Mouse (Mus musculus) embryonic facial prominence, embryonic 10.5 days (tissue): Measurements from ENCODE around the gene Asb8. TPM values are rescaled to one million over a fixed set of nuclear protein-coding genes. Genes with fewer than 3 reads are reported as not detected.

ENCODE experiments used
- DNase-seq: peaks from one replicate; pipeline ENCODE4 v3.0.0-alpha.2; 2017; ENCODE audit warnings: low spot score
- H3K27ac ChIP-seq: fragments of 300-500 bp; sonication (generic); replicated peaks from 2 replicates; pipeline ENCODE4 v1.5.1; 2016; ENCODE audit warnings: mild to moderate bottlenecking
- H3K27me3 ChIP-seq: fragments of 300-500 bp; sonication (generic); replicated peaks from 2 replicates; pipeline ENCODE4 v1.6.1; 2016; ENCODE audit warnings: low read depth, mild to moderate bottlenecking; ENCODE audit not compliant: poor library complexity, severe bottlenecking
- H3K36me3 ChIP-seq: fragments of 300-500 bp; sonication (generic); replicated peaks from 2 replicates; pipeline ENCODE4 v1.6.1; 2016; ENCODE audit warnings: mild to moderate bottlenecking, moderate library complexity
- H3K4me1 ChIP-seq: fragments of 300-500 bp; sonication (generic); 2 replicates; pipeline ENCODE4 v1.6.1; 2016
- H3K4me3 ChIP-seq: fragments of 300-500 bp; sonication (generic); 2 replicates; pipeline ENCODE4 v1.5.1; 2016; ENCODE audit warnings: mild to moderate bottlenecking, moderate library complexity
- H3K9me3 ChIP-seq: fragments of 300-500 bp; sonication (generic); 2 replicates; pipeline ENCODE4 v1.6.1; 2016; ENCODE audit warnings: mild to moderate bottlenecking
- WGBS: fragments of 180-500 bp; shearing (Covaris S2); methylation state at CpG from one replicate; pipeline ENCODE4 v1.1.7; 2016; 5-methylcytosine and 5-hydroxymethylcytosine counted together
- polyA plus RNA-seq: library from polyadenylated mRNA; unstranded; fragments of >200 nt; fragmentation: Nextera tagmentation; extraction: Ambion mirVana; gene quantifications from 2 replicates; pipeline ENCODE4 v1.2.1, GENCODE M21; 2016

Gene Asb8
- polyA plus RNA-seq, 1 experiment from 2014 or later: 43.2 TPM

DNA sequence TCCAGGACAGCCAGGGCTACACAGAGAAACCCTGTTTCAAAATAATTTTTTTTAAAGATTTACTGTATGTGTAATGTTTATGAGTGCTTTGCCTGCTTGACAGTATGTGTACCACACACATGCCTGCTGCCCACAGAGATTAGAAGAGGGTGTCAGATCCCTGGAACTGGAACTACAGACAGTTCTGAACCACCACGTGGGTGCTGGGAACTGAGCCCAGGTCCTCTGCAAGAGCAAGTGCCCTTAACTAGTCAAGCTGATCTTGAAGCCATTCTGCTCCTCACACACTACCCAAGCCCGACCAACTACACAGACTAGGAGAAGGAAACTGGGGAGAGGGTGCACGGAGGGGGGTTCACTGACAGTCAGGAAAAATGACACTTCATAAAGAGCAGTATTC is 32.0 kb downstream of the Asb8 start:
- Histone ChIP-seq H3K27me3 (no peaks in the 10 kb centered on the region), H3K4me1 (peaks cover 11% of the 10 kb centered on the region), H3K36me3 (peaks cover 98% of the 10 kb centered on the region), H3K4me3 (no peak overlapping the region), H3K27ac (no peak overlapping the region), H3K9me3 (no peaks in the 10 kb centered on the region)
- DNase-seq: no peak
- 86% methylated on average over 3 of the region's 3 CpGs for WGBS

DNA sequence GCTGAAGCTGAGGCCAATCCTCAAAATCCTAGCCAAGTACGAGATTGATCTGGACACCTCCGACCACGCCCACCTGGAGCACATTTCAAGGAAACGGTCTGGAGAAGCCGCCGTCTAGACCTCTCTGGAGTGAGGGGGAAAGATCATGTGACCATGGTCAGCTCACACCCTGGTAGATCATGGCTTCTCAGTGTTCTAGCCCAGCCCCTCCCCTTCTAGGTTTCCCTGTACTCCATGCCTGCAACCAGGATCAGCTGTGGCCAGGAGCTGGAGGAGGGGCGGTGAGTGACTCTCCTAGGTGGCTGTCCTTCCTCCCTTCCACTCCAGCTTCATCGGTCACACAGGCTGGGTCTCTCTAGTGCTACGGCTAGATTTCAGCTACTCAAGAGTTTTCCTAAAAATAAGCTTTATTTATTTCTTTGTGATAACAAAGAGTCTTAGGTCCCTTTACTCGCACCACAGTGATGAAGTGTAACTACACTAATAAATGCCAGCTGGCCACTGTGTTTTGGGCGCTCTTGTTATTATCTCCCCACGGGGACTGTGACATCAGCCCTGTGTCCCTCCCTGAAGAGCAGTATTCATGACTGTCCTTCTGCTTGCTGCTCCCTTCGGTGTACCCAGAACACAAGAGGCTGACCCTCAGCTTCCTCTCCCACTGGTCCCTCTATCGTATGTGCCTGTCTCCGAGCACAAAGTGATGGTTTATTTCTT is 33.3 kb downstream of the Asb8 start:
- Histone ChIP-seq H3K9me3 (no peaks in the 10 kb centered on the region), H3K4me1 (peaks cover 14% of the 10 kb centered on the region), H3K36me3 (peaks cover 100% of the 10 kb centered on the region), H3K27ac (no peak overlapping the region), H3K27me3 (no peaks in the 10 kb centered on the region), H3K4me3 (no peak overlapping the region)
- no peak for DNase-seq
- WGBS: 87% methylated on average over 15 of the region's 15 CpGs

DNA sequence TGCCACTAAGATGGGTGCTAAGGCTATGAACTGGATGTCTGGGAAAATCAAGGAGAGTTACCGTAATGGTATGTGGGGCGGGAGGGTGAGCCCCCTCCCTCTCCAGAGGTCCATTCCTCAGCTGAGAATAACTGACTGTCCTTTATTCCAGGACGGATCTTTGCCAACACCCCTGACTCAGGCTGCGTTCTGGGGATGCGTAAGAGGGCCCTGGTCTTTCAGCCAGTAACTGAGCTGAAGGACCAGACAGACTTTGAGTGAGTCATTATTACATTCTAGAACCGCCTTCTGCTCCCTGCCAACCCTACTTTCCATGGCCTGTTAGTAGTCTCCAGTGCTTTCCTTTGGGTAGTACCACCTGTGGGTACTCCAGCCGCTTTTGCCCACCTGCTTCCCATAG is 34.0 kb downstream of the Asb8 start:
- no peaks in the 10 kb centered on the region for H3K27me3 ChIP-seq
- H3K36me3 ChIP-seq: peaks cover 100% of the 10 kb centered on the region
- peaks cover 14% of the 10 kb centered on the region for H3K4me1 ChIP-seq
- H3K4me3 ChIP-seq: no peak overlapping the region
- no peaks in the 10 kb centered on the region for H3K9me3 ChIP-seq
- 91% methylated on average over 7 of the region's 7 CpGs for WGBS
- DNase-seq: no peak
- H3K27ac ChIP-seq: no peak overlapping the region

DNA sequence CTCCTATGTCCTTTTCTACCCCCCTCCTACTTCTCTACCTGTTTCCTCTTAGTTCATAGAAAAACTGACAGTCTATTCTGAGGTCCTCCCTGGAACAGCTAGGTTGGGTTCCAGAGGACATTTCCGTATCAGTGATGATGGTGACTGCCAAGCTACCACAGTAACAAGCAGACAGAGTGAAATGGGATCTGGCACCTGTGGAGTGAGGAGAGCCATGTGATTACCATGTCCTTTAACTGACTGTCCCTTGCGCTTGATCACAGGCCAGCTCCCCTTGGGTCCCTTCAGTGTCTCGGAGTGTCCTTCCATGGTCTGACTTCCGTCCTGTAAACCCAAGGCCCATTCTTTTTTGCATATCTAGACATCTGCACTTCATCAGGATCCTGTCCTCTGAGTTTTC is 34.4 kb downstream of the Asb8 start:
- 93% methylated on average over 4 of the region's 4 CpGs for WGBS
- Histone ChIP-seq H3K36me3 (peaks cover 100% of the 10 kb centered on the region), H3K9me3 (no peaks in the 10 kb centered on the region), H3K27me3 (no peaks in the 10 kb centered on the region), H3K27ac (no peak overlapping the region), H3K4me1 (peaks cover 14% of the 10 kb centered on the region), H3K4me3 (no peak overlapping the region)
- DNase-seq: no peak

DNA sequence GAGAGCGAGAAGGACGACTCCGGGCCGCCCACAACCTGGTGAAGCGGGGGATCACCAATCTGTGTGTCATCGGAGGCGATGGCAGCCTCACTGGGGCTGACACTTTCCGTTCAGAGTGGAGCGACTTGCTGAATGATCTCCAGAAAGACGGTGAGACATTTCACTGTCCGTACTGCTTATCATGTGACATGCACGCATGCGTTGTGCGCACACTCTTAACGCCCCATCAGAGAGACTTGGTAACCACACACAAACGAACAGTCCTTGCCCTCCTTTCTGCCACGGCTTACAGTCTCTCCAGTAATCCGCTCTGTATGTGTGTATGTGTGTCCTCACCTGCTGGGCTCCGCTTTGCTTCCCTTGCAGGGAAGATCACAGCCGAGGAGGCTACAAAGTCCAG is 44.6 kb downstream of the Asb8 start:
- 94% methylated on average over 20 of the region's 20 CpGs for WGBS
- peaks cover 92% of the 10 kb centered on the region for H3K36me3 ChIP-seq

DNA sequence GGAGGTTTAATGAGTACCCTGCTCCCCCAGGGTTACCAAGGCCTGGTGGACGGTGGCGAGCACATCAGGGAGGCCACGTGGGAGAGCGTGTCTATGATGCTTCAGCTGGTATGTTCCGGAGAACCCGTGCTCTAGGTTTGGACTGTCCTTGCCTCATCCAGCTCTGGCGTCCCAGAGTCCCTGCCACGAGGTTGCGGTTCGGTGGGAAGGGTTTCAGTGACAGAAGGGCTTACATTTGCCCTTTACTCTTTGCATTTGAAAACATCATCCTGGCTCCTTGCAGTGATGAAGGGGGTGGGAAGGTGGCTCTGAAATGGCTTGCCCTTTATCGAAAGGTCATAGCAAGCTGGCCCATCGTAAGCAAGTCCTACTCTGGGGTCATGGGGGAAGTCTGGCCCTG is 46.1 kb downstream of the Asb8 start:
- DNase-seq: no peak
- Histone ChIP-seq H3K27me3 (no peaks in the 10 kb centered on the region), H3K27ac (no peak overlapping the region), H3K4me3 (no peak overlapping the region), H3K9me3 (no peaks in the 10 kb centered on the region), H3K36me3 (peaks cover 92% of the 10 kb centered on the region), H3K4me1 (no peaks in the 10 kb centered on the region)
- WGBS: 85% methylated on average over 12 of the region's 12 CpGs

More for the DNA sequence above, 44.6 kb downstream of the Asb8 start:
- Histone ChIP-seq H3K4me1 (no peaks in the 10 kb centered on the region), H3K27ac (no peak overlapping the region), H3K9me3 (no peaks in the 10 kb centered on the region), H3K4me3 (no peak overlapping the region), H3K27me3 (no peaks in the 10 kb centered on the region)
- no peak for DNase-seq

DNA sequence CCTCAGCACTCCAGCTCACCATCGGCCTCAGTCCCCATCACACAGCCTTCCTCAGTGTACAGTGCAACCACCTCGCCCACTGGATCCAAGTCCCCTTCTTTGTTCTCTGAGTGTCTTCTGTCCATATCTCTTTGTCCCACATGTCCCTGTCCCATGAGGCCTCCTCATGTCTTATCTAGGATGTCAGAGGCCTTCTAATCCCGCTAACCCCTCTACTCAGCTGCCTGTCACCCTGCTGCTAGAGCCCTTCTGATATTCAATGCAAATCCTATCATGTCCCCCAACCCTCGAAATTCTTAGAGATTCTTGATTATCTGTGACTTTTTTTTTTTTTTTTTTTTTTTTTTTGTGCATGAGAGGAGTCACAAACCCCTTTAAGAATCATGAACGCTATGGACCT is 49.1 kb downstream of the Asb8 start:
- Histone ChIP-seq H3K27ac (no peak overlapping the region), H3K36me3 (peaks cover 82% of the 10 kb centered on the region), H3K4me3 (no peak overlapping the region), H3K9me3 (no peaks in the 10 kb centered on the region), H3K27me3 (no peaks in the 10 kb centered on the region), H3K4me1 (no peaks in the 10 kb centered on the region)
- no peak for DNase-seq
- 90% methylated on average over 5 of the region's 5 CpGs for WGBS

DNA sequence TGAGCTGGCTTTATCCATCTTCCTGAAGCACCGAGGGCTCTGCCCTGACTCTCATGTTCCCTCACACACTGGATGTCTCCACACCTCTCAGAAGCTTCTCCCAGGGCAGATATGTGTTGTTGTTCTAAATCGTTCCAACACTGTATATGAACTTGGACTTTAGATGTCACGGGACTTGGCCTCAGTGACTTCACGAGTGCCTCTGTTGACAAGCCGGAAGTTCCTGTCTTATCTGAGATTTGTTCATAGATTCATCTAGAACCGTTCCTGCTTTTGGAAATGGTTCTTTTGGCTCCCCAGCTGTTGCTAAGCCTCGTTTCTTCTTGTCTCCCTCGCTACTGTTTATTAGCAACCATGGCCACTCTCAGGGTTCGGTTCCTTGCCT is 49.7 kb downstream of the Asb8 start:
- no peak for DNase-seq
- H3K27me3 ChIP-seq: no peaks in the 10 kb centered on the region
- no peaks in the 10 kb centered on the region for H3K9me3 ChIP-seq
- no peak overlapping the region for H3K27ac ChIP-seq
- no peak overlapping the region for H3K4me3 ChIP-seq
- WGBS: 91% methylated on average over 9 of the region's 9 CpGs
- no peaks in the 10 kb centered on the region for H3K4me1 ChIP-seq
- peaks cover 77% of the 10 kb centered on the region for H3K36me3 ChIP-seq

DNA sequence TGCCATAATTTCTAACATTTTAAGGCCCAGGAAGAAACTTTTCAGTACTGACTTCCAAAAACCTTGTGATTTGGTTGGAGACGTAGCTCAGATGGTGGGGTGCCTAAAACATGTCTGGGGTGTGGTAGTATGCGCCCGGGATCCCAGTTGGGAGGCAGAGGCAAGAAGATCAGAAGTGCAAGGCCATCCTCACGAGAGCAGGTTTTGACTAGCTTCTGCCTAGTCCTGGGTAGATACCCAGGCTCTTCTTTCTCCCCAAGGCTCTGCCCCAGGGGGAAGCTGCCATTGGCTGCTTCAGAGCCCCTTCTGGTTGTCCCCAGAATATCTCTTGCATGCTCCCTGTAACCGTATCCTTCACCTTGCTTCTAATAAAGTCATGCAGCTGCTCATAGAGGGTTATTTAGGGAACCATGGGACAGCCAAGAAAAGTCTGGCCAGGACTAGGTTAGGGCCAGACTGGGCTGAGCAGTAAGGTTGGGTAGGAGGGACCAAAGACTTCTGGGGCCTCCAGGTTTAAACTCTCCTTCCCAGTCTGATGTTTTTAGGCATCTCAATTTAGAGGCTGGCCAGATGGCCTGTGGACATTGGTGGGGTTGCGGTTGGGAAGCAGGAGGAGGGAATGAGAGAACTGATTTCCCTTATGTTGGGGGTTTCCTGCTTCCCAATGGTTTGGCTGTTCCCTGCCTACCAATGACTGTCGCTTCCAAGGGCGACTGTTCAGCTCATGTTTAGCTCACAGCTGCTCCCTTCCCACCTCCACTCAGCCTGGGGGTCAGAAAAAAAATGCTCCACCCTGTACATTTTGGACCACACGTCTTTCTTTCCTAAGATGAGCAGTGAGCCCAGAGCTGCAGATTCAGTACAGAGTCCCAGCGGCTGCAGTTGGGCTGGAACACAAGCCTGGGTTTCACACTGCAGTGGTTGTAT is 50.3 kb downstream of the Asb8 start:
- H3K27ac ChIP-seq: no peak overlapping the region
- H3K36me3 ChIP-seq: peaks cover 72% of the 10 kb centered on the region

DNA sequence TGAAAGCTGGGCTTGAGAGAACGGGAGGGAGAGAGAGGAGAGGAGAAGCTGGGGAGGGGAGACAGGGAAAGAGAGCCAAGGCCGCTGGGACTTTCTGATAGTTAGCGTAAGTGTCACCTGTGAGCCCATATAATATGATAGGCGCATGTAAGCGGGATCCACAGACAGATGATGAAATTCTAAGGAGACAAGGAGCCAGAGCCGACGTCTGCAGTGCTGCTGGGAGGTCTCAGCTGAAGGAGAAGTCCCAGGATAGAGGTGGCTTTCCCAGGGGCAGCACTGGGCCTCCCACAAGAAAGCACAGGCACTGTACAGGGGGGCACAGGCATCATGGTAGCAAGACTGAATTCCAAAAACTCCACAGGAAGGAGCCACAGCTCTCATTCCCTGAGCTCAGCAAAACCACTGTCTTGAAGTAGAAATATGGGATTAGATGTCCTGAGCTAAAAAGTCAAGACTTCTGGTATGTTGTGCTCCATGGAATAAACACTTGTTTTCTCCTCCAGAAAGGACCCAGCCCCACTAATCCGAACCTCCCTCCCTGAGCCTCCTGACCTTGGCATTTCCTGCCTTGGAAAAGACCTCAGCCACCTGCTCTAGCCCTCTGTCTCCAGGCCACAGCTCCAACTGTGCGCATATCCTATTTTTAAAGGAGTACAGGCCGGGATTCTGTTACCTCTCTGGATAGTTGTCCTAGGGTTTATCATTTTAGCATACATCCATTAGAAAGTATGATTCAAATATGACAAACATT is 51.1 kb downstream of the Asb8 start:
- Histone ChIP-seq H3K27me3 (no peaks in the 10 kb centered on the region), H3K4me1 (peaks cover 5% of the 10 kb centered on the region), H3K9me3 (no peaks in the 10 kb centered on the region), H3K27ac (no peak overlapping the region), H3K36me3 (peaks cover 64% of the 10 kb centered on the region), H3K4me3 (no peak overlapping the region)
- WGBS: 80% methylated on average over 10 of the region's 10 CpGs
- no peak for DNase-seq

More for the DNA sequence above, 50.3 kb downstream of the Asb8 start:
- Histone ChIP-seq H3K27me3 (no peaks in the 10 kb centered on the region), H3K4me3 (no peak overlapping the region), H3K9me3 (no peaks in the 10 kb centered on the region), H3K4me1 (no peaks in the 10 kb centered on the region)
- DNase-seq: no peak
- 87% methylated on average over 10 of the region's 10 CpGs for WGBS

DNA sequence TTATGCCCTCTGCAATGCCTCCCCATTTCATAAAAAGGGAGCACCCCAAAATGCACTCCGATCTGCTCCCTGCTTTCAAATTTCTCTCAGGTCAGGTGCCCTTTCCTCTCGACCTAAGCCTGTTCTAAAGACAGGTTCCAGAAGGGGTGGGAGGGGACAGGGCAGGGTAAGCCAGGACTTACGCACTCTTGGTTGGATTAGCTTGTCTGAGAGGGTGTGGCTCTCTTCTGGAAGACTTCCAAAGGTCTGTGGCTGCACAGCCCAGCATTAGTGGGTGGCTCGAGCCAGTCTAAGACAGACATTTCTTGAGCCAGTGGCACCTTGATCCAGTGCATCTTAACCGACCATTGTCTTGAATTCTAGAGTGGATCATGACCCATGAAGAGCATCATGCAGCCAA is 53.6 kb downstream of the Asb8 start:
- Histone ChIP-seq H3K4me3 (no peak overlapping the region), H3K36me3 (peaks cover 43% of the 10 kb centered on the region), H3K27ac (no peak overlapping the region), H3K27me3 (no peaks in the 10 kb centered on the region), H3K9me3 (no peaks in the 10 kb centered on the region), H3K4me1 (peaks cover 24% of the 10 kb centered on the region)
- WGBS: 83% methylated on average over 5 of the region's 5 CpGs
- DNase-seq: no peak

DNA sequence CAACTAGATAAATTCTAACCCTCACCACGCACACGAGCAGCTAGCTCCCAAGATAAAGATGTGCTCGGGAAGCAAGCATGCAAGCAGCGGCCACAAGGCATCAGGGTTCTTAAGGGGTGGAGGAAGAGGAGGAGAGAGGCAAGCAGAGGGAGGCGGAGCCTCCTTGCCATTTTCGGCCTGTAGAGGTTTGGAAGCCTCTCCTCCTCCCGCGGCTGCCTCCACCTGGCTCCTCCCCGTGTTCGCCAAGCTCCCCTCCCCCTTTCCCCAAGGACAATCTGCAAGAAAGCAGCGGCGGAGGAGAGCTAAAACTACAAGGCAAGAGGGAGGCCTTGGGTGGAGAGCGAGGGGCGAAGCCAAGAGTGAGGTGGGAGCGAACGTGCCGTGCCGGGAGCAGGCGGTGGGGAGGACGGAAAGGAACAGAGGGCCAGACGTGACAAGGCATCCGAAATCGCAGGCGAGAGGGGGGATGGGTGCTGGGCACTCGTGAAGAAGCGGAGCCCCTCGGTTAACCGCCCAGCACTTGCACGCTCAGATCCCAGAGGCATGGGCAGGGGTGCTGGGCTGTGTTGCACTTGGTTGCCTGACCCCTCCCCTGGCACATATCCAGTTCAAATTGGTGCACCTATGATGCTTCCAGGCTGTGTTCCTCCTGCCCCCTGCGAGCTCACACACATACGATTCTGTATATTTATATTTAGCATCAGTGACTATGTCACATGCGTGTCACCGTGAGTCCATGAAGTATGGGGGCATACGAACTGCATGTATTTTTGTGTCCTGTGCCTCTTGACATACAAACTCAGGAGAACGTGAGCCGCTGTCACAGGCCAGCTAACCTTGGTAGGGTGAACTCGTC is 56.9 kb downstream of the Asb8 start:
- 4% methylated on average over 37 of the region's 37 CpGs for WGBS
- Histone ChIP-seq H3K9me3 (no peaks in the 10 kb centered on the region), H3K4me1 (peaks cover 24% of the 10 kb centered on the region), H3K4me3 (peak overlapping the region; percentile 83), H3K27ac (peak overlapping the region; percentile 94), H3K36me3 (peaks cover 14% of the 10 kb centered on the region), H3K27me3 (no peaks in the 10 kb centered on the region)
- peak; percentile 90 for DNase-seq
